Mouse (Mus musculus) kidney, postnatal 4 days (tissue): Measurements from ENCODE around the gene Higd1a.
A peak's percentile ranks its signal among the peaks of the same experiment; 100 is the strongest.

Source experiments
- DNase-seq, 2 experiments: peaks; one replicate each; pipeline ENCODE4 v3.0.0; 2021; ENCODE audit warnings: mixed read lengths in 2 of 2

Gene Higd1a

GRCm38 (mm10) chr9:121830956-121831293, 27.2 kb downstream of the Higd1a start:
- DNase-seq = peak; percentile 85 to 86

GRCm38 (mm10) chr9:121830243-121830955, 27.8 kb downstream of the Higd1a start:
- peak; percentile 65 to 67 for DNase-seq

- no peak for DNase-seq
These were observed 28.7 kb downstream of the Higd1a start for GRCm38 (mm10) chr9:121829270-121829992.

- DNase-seq = no peak
These were observed 29.8 kb downstream of the Higd1a start for GRCm38 (mm10) chr9:121828314-121828713.

- DNase-seq = no peak
These were observed 31.8 kb downstream of the Higd1a start for GRCm38 (mm10) chr9:121826356-121826755.

- no peak for DNase-seq
These were observed 34.2 kb downstream of the Higd1a start for GRCm38 (mm10) chr9:121823991-121824390.

GRCm38 (mm10) chr9:121823051-121823450, 35.1 kb downstream of the Higd1a start:
- DNase-seq = no peak

- DNase-seq = no peak
These were observed 35.6 kb downstream of the Higd1a start for GRCm38 (mm10) chr9:121822585-121822991.

GRCm38 (mm10) chr9:121820765-121821164, 37.4 kb downstream of the Higd1a start:
- no peak for DNase-seq

GRCm38 (mm10) chr9:121819771-121820471, 38.2 kb downstream of the Higd1a start:
- DNase-seq = no peak

- DNase-seq = no peak
These were observed 38.9 kb downstream of the Higd1a start for GRCm38 (mm10) chr9:121819073-121819770.

- DNase-seq = no peak
These were observed 43.0 kb downstream of the Higd1a start for GRCm38 (mm10) chr9:121815183-121815582.

GRCm38 (mm10) chr9:121810081-121810821, 47.9 kb downstream of the Higd1a start:
- DNase-seq = no peak

- no peak for DNase-seq
These were observed 49.7 kb downstream of the Higd1a start for GRCm38 (mm10) chr9:121808511-121808910.

GRCm38 (mm10) chr9:121807947-121808346, 50.2 kb downstream of the Higd1a start:
- no peak for DNase-seq

- no peak for DNase-seq
These were observed 50.6 kb downstream of the Higd1a start for GRCm38 (mm10) chr9:121807546-121807945.

GRCm38 (mm10) chr9:121802747-121803146, 55.4 kb downstream of the Higd1a start:
- DNase-seq = no peak

- no peak for DNase-seq
These were observed 59.2 kb downstream of the Higd1a start for GRCm38 (mm10) chr9:121798887-121799520.
